Mouse (Mus musculus) adipocyte (in vitro differentiated cells): ENCODE results near the gene Etv6.

Source experiments
- DNase-seq: peaks from one replicate; pipeline ENCODE4 v3.0.0-alpha.2; 2016; ENCODE audit warnings: low spot score

The Etv6 gene

GRCm38 (mm10) chr6:134112753-134113152, 77.3 kb downstream of the Etv6 start:
- no peak for DNase-seq

- DNase-seq = no peak
These were observed 77.7 kb downstream of the Etv6 start for GRCm38 (mm10) chr6:134113168-134113567.

GRCm38 (mm10) chr6:134115219-134115968, 79.9 kb downstream of the Etv6 start:
- no peak for DNase-seq

DNA sequence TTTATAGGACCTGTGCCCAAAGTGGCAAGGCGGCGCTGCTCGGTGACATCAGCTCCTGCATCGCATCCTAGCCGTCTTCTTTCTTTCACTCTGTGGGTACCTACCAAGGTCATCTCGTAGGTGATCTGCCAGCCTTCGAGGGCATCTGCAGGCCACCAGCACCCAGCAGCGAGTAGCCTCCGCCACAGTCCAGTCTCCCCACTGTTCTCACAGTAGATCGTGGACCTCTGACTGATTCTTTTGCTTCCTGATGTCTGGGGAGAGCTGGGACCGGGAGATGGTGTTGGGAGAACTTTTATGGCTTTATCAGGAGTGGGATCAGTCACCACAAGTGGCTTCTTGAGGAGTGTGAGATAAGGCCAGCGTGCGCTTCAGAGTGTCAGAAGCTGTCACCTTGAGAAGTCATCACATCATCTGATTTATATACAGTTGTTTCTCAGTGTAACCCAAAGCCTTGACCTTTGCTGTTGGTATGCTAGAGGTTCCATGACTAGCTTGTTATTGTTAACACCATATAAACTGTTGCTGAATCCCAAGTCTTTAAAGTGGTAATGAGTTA, 82.0 kb downstream of the Etv6 start:
- no peak for DNase-seq

- DNase-seq = no peak
These were observed 83.0 kb downstream of the Etv6 start for GRCm38 (mm10) chr6:134118506-134118905.

GRCm38 (mm10) chr6:134119136-134119535, 83.6 kb downstream of the Etv6 start:
- DNase-seq = no peak

GRCm38 (mm10) chr6:134120227-134120626, 84.7 kb downstream of the Etv6 start:
- no peak for DNase-seq

DNA sequence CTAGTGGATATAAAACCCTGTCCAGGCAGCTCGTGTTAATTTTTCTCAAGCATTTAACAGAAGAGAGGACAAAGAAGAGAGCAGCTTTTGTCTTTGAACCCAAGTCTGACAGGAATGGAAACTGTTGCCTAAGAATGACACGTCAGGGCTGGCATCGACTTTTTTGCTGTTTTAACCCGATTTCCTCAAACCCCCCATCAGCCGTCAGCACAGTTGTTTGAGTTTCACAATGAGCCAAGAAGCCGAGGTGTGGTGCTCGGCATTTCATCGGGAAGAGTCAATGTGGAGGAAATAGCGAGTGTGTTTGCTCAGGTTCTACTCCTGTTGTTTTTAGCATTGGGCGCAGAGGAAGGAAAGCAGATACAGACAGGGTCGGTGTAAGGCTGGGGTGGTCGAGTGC, 85.2 kb downstream of the Etv6 start:
- DNase-seq = no peak

- no peak for DNase-seq
These were observed 87.4 kb downstream of the Etv6 start for GRCm38 (mm10) chr6:134122945-134123344.

- DNase-seq = no peak
These were observed 88.0 kb downstream of the Etv6 start for GRCm38 (mm10) chr6:134123474-134123873.

GRCm38 (mm10) chr6:134124256-134124655, 88.8 kb downstream of the Etv6 start:
- no peak for DNase-seq

GRCm38 (mm10) chr6:134127996-134128395, 92.5 kb downstream of the Etv6 start:
- no peak for DNase-seq

GRCm38 (mm10) chr6:134128594-134128993, 93.1 kb downstream of the Etv6 start:
- no peak for DNase-seq

- DNase-seq = peak; percentile 30
These were observed 94.3 kb downstream of the Etv6 start for GRCm38 (mm10) chr6:134129848-134130247.

DNA sequence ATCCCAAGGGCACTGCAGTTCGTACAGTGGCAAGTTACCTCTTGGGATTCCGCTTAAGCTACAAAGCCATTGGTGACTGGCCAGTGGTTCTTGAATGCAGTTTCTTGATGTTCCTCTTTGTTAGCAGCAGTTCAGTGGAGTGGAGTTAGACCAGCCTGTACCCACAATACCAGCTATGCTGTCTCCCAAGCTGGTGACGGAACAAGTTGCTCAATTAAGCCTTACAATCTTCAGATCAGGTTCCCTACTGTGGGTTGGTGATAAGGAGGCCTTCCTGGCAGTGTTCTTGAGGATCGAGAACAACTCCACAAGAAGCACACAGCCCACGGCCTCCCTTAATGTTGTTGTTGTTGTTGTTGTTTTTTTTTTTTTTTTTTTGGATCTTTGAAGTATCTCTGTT, 95.3 kb downstream of the Etv6 start:
- no peak for DNase-seq

- no peak for DNase-seq
These were observed 96.1 kb downstream of the Etv6 start for GRCm38 (mm10) chr6:134131601-134132000.

DNA sequence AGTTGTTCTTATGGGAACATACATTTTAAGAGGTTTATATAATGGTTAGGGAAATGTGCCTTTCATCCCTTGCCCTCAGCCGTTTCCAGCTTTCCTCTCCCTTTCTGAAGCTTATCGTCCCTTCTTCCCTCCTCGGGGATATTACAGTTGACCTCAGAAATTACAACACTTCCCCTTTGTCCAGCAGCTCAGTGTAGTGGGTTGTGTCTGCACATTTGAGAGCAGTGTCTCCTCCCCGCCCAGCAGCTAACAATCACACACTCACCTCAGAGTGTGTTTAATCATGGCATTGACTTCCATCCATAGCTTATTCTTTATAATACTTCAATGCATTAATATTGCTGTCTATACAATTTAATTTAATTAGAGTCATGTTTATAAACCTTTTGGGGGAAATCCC, 98.3 kb downstream of the Etv6 start:
- DNase-seq = no peak

GRCm38 (mm10) chr6:134134821-134135323, 99.4 kb downstream of the Etv6 start:
- DNase-seq = no peak

DNA sequence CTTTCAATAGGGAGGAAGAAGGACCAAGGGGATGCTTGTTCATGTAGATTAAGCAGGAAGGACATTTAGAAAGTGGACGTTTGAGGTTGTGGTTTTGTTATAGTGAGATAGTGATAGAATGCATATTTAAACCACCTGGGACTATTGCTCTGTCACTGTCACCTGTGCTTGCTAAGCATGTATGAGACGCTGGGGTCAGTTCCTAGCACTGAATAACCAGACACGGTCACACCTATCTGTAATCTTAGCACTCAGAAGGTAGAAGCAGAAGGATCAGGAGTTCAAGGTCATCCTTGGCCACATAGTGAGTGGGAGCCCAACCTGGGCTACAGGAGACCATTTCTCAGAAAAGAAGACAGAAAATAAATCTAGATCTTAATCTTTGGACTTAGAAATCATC, 100.8 kb downstream of the Etv6 start:
- DNase-seq = no peak

DNA sequence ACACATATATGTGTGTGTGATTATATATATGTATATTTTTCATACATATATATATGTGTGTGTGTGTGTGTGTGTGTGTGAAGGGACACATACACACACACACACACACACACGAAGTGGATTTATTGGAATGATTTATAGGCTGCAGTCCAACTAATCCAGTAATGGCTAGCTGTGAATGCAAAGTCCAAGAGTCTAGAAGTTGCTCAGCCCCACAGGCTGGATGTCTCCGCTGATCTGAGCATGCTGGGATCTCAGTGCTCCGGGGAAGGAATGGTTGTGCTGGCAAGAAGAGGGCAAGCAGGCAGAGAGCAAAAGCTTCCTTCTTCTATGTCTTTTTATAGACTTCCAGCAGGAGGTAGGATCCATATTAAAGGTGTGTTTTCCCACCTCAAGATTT, 103.9 kb downstream of the Etv6 start:
- no peak for DNase-seq

DNA sequence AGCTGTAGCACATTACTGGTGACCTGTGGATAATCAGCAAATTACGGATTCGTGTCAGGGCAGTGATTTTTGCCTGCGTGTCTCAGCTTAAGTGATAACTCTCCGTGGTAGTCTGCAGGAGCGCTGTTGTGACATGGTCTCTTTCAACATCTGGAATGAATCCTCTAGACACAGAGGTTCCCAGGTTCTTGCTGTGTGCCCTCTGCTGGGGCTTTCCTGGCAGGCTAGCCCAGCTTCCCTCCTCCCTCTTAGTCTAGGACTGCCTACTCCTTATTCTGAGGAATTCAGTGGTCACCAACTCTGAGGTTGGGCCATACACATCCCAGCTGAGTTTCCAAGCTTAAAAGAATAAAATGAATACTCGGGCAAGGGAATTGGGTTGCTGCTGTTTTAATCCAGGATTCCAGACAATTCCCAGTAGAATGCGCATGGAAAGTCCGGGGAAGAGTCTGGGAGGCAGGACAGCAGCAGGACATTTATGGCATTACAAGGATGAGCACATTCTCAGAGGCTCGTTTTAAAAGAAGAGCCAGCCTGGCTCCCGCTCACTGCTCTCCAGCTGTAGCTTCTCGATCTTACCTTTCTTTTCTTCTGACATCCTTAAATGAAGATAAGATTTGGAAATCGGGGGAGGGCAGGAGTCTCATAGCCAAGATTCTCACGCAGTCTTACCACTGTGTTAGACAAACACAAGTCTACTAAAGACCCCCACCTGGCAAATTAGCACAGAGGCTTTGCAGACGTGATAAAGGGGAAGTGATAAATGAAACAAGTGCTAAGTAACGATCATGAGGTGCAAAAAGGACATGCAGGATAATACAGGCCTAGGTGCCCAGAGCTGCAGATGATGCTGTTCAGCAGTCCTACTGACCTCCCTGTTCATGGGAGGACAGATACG, 105.5 kb downstream of the Etv6 start:
- no peak for DNase-seq

GRCm38 (mm10) chr6:134141616-134142165, 106.2 kb downstream of the Etv6 start:
- no peak for DNase-seq
